Mouse (Mus musculus): ENCODE data around the gene Msi2.

Msi2 gene

GRCm38 (mm10) chr11:88506544-88507419, 211.5 kb downstream of the Msi2 start:
- DNase-seq, result no peak

DNA sequence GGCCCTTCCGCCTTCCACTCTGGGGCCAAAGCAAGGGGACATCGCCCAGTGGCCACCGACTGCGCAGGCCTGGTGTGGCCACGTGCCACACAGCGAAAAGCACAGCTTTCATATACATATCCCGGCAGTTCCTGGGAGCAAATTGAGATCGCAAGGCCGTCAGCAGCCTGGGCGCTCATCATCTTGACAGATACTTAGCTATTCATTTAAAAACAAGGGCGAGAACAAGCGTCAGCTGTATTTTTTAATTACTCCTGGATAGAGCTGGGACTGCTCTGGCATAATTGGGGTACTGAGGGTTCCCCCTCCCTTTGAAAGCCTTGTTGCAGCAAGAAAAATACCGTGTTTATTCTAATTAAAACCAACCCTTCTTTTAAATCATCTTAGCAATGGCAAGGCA, 212.2 kb downstream of the Msi2 start:
- DNase-seq, result no peak

DNA sequence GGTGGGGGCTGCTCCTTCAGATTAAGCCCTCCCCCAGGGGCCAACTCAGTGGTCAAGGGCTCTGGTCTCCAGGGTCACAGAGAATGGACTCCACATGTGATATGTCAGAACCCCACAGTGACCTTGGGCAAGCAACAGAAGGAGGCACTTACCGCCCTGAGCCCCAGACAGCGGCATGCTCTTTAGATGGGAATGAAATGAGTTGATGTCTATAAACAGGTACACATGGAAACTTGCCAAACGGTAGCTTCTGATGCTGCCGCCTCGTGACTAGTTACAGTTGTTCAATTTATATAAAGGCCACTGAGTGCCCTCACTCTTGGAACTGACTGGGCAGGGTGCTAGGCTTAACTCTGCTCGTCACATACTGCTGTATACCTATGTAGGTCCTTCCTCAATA, 215.7 kb downstream of the Msi2 start:
- DNase-seq, result no peak

DNA sequence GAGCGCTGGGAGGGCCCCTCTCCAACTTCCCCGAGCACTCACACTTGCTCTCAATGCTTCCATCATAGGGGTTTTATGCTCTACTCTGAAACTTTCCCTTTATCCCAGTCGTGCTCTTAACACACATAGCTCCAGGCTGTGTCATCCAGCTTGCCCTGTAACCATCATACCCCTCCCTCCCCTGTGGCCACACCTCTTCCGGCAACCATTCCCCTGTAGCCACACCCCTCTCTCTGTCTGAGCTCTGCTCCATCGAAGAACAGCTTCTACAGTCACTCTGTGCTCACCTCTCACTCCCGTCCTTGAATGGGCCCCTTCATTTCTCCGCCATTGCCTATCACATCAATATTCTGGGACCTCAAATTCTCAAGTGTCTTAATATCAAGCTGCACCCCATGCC, 219.8 kb downstream of the Msi2 start:
- no peak for DNase-seq

DNA sequence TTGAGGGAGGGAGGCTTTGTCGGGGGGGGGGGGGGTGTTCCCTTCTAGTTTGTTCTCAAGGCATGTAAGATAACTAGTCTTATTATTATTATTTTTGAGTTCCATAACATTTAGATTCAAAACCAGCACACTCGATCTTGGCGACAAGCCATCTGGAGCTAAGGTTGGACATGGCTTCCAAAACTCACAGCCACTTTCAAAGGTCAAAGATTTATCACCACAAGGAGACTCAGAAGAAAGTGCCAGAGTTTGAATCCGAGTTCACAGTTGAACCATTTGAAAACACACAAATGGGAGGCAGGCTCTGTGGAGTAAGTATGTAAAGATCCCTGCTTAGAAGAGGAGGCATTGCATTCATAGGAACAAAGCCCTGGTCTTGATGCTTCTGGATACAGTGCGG, 221.9 kb downstream of the Msi2 start:
- no peak for DNase-seq

DNA sequence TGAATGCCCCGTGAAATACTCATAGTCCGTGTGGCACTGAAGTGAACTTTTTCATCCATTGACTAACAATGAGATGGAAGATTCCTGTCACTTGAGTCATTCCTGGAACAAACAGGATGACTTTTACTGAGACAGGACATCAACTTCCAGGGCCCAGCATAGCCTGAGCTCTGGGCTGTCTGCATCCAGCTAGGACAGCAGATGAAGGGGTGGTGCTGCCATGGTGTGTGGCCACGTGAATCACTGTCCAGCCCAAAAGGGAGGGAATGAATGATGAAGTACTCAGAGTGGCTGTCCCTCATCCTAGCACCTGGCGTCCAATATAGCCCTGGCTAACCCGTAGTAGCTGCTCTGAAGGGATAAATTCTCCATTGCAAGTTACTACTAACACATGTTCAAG, 222.6 kb downstream of the Msi2 start:
- DNase-seq, result no peak

GRCm38 (mm10) chr11:88495018-88495417, 223.3 kb downstream of the Msi2 start:
- DNase-seq, result no peak

GRCm38 (mm10) chr11:88493795-88494559, 224.3 kb downstream of the Msi2 start:
- DNase-seq, result no peak

GRCm38 (mm10) chr11:88492585-88492984, 225.7 kb downstream of the Msi2 start:
- DNase-seq, result no peak

- DNase-seq, result no peak
These were observed 228.3 kb downstream of the Msi2 start for GRCm38 (mm10) chr11:88489985-88490384.

DNA sequence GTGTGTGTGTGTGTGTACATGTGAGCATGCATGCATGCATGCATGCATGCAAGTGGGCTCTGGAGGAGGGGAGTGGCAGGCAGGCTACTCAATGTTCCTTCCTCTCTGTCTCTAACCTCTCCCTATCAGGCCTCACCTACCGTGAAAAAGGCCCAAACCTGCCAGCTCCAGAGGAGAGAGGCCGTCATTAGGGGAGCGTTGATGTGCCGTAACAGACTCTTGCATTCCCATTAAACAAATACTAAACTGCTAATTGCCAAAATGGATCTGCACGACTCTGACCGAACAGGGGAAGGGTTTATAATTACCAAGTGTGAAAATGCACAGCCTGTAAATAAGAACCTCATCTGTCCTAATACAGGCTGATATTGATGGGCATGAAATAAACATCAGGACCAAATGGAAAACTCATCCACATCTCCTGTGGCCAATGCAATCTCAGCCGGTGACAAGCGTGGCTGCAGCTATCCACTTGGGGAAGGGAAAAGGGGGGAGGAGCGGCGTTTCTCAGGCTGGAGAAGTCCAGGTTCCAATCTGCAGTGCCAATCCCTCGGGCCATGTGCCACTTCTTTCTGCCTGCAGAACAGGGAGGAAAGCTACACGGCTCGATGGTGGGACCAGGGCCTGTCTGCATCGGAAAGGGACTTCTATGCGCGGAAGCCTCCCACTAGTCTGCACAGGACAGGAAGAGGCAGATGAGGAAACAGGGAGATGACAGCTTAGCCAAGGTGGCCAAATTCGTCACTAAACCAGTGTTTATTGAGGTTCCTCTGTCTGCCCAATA, 229.2 kb downstream of the Msi2 start:
- DNase-seq, result no peak

GRCm38 (mm10) chr11:88488175-88488940, 230.0 kb downstream of the Msi2 start:
- DNase-seq, result no peak

GRCm38 (mm10) chr11:88485987-88486386, 232.3 kb downstream of the Msi2 start:
- peak; percentile 6 to 27 for DNase-seq

- DNase-seq, result no peak
These were observed 233.2 kb downstream of the Msi2 start for GRCm38 (mm10) chr11:88485088-88485487.

DNA sequence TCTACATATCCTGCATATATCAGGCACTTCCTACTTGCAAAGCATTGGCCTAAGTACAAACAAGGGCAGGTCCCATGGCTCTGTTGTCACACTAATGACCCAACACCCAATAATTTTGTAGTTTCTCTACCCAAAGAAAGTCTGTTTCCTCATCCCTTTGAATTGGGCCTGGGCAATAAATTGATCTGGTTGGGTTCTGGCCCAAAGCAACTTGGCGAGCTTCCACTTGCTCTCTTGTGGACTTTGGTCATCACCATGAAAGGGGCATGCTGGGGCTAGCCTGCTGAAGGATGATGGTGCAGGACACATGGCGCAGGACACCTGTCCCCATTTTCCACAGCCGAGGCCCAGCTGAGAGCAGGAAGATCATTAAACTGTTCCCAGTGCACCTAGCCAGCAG, 234.3 kb downstream of the Msi2 start:
- DNase-seq, result no peak

GRCm38 (mm10) chr11:88482636-88483035, 235.7 kb downstream of the Msi2 start:
- no peak for DNase-seq

DNA sequence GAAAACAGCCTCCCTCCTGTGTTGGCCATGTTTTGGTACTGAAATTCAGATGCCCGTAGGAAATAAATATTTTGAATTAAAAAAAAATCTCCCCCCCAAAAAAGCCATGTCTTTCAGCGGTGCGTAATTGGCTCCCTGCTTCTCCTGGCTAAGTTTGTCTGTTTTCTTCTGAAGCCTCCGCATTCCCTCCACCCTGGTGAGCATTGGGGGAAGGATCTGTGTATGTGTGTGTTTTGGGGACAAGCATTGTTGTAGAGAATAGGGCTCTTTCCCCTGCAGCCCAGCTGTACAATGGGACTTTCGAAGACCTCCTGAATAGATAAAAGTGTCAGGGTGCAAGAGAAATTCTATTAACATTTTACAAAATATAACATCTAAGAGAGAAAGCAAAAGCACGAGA, 236.1 kb downstream of the Msi2 start:
- no peak for DNase-seq

GRCm38 (mm10) chr11:88481602-88482161, 236.6 kb downstream of the Msi2 start:
- peak; percentile 5 to 33 for DNase-seq

DNA sequence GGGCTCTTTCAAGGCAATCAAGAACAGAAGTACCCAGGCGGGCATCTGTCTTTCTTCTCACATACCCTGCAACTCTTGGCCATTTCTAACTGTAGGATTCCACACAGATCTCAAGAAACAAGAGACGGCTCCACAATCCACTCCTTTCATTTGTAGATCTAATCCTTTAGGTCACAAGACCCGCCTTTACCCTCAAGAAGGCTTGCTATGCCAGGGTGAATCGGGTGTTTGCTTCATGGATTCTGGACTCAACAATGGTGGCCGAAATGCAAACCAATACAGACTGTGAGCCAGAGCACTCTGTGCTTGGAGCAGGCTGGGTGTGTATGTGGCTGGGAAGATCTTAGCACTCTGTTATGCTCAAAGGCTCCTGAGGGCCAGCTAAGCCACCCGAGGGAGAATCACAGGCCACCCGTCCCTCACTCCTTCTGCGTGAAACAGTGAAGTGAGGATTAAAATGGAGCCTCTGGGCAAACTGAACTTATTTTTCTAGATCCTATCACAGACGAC, 237.2 kb downstream of the Msi2 start:
- DNase-seq, result no peak

DNA sequence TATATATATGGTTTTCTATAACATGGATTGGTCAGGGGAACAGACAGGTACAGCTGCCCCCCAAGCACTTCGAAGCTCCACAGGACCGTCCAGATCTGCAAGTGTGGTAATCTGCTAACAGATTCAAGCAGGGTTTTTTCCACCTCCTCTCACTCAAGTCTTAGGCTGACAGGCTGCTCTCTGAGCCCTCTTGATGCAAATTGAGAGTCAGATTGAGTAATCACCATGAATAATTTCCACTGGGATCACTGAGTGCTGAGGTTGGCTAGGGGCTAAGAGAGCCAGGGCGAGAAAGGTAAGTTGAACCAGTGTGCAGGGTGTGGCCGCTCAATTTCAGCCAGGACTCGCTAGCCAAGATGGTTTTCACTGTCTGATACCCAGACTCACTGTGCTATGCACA, 238.8 kb downstream of the Msi2 start:
- no peak for DNase-seq

DNA sequence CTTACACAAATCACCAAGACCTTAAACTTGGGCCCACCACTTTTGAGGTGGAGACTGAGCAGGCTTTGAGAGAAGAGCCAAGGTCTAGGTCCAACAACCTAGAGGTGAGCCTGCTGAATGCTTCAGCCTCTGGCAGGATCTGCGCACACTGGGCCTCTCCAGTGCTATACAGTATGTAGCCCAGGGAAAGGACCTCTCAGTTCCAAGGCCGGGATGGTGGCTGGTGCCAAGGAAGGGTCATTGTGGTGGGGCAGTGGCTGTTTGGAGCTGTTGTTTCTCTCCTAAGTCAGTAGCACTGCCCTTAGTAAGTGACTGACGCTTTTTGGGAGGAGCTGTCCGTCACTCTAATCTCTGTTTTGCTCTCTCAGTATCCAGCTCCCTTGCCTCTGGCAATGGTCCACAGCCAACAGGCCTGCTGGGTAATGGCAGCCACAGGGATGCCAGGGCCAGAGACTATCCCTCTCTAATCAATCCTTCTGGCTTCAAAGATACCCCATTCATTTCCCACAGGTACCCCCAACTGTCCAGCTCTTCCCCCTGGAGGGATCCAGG, 243.3 kb downstream of the Msi2 start:
- no peak for DNase-seq

- DNase-seq, result no peak
These were observed 245.6 kb downstream of the Msi2 start for GRCm38 (mm10) chr11:88472731-88473130.
